ENCODE assay signal across 32 mouse cellular contexts in genomic region chr13:54683301-54683700, GRCm38 (mm10). TPM values are rescaled to one million over a fixed set of nuclear protein-coding genes. Genes with fewer than 3 reads are reported as not detected.
DNase-seq lines count a peak whose midpoint lies in the region; ATAC-seq and TF ChIP-seq lines count a peak whose summit lies in the region.
"Had no signal": no experiment of that assay in that cellular context is flagged by ENCODE, and none has a peak within 500 bp of the region (broad histone marks: within the 10 kb centered on the region; RNA-seq: fewer than 3 reads in every experiment).

No protein-coding gene starts in this region.

- H3K9me3 ChIP-seq in liver, embryonic 13.5 days (replicated peaks): no peaks in the 10 kb centered on the region
- H3K9me3 ChIP-seq in E14TG2a.4 (ENCODE audit: low read length): no peaks in the 10 kb centered on the region
- H3K9me3 ChIP-seq: embryonic facial prominence, embryonic 13.5 days; forebrain, embryonic 10.5 days; forebrain, embryonic 15.5 days; heart, embryonic 12.5 days; intestine, embryonic 15.5 days; limb, embryonic 12.5 days; midbrain, embryonic 13.5 days; neural tube, embryonic 15.5 days had no signal

- no peak overlapping the region for H3K4me3 ChIP-seq in liver, embryonic 13.5 days (replicated peaks)
- H3K4me3 ChIP-seq in E14TG2a.4 (replicated peaks; ENCODE audit: low read length): peak overlapping the region; percentile 98; the same call in 1 of the 2 replicates
- no peak overlapping the region for H3K4me3 ChIP-seq in lung, adult 2 months (replicated peaks; ENCODE audit: extremely low read depth, low read depth, low read length)
- H3K4me3 ChIP-seq: embryonic facial prominence, embryonic 13.5 days; forebrain, embryonic 15.5 days; gastrocnemius, adult 2 months; heart, embryonic 12.5 days; intestine, embryonic 15.5 days; limb, embryonic 12.5 days; midbrain, embryonic 13.5 days; neural tube, embryonic 15.5 days had no signal

- TF ChIP-seq CTCF in E14TG2a.4 (conservative IDR thresholded peaks at IDR 0.05; ENCODE audit: low read length): no peak
- TF ChIP-seq CTCF in lung, adult 2 months (IDR thresholded peaks at IDR 0.05; ENCODE audit: insufficient read depth, low read length): no peak

- no peak for ATAC-seq in cerebellum, adult (ENCODE audit: insufficient number of reproducible peaks, low FRiP score, low TSS enrichment)
- no peak for ATAC-seq in liver, embryonic 13.5 days (ENCODE audit: low read depth)
- ATAC-seq: CD4-positive, CD25-positive, alpha-beta regulatory T cell, adult 4 months; forebrain, embryonic 15.5 days; hindbrain, postnatal 0 days; intestine, embryonic 15.5 days; midbrain, embryonic 13.5 days had no signal

- peaks cover 63% of the 10 kb centered on the region for H3K36me3 ChIP-seq in liver, embryonic 13.5 days
- peaks cover 80% of the 10 kb centered on the region for H3K36me3 ChIP-seq in E14TG2a.4 (ENCODE audit: insufficient read depth, low read length)

- no peak for TF ChIP-seq POLR2A in lung, adult 2 months (IDR thresholded peaks at IDR 0.05; ENCODE audit: borderline replicate concordance, extremely low read depth, low read depth, low read length)

- peak; percentile 38 for DNase-seq in cerebellum, adult 9-11 months
- no peak for DNase-seq in liver, embryonic 13.5 days
- DNase-seq in liver: no peak
- DNase-seq in NIH3T3 (ENCODE audit: low read depth): peak; percentile 31
- DNase-seq in lung, adult 2 months: no peak
- DNase-seq: adrenal gland, postnatal 14 days; cerebellum, adult 2 months; embryo, embryonic 11 days; gastrocnemius, adult 2 months; gastrocnemius, postnatal 36 days; heart, adult 18-20 months; kidney, postnatal 25 days; lung, postnatal 36 days; retina, postnatal 1 day; right cerebral cortex, postnatal 14 days; thymus, postnatal 14 days had no signal

- no peak overlapping the region for H3K9ac ChIP-seq in liver, embryonic 13.5 days
- H3K9ac ChIP-seq: embryonic facial prominence, embryonic 13.5 days; forebrain, embryonic 15.5 days; limb, embryonic 12.5 days; liver, embryonic 14.5 days; midbrain, embryonic 13.5 days; neural tube, embryonic 15.5 days had no signal

- H3K4me1 ChIP-seq in liver, embryonic 13.5 days (replicated peaks): peaks cover 83% of the 10 kb centered on the region
- H3K4me1 ChIP-seq in E14TG2a.4 (replicated peaks; ENCODE audit: low read depth, low read length): peaks cover 75% of the 10 kb centered on the region
- peaks cover 17% of the 10 kb centered on the region for H3K4me1 ChIP-seq in lung, adult 2 months (ENCODE audit: control insufficient read depth, insufficient read depth, low read length)

- H3K27me3 ChIP-seq in liver, embryonic 13.5 days: no peaks in the 10 kb centered on the region
- H3K27me3 ChIP-seq in E14TG2a.4 (ENCODE audit: insufficient read depth, low read length): no peaks in the 10 kb centered on the region
- H3K27me3 ChIP-seq: embryonic facial prominence, embryonic 13.5 days; forebrain, embryonic 15.5 days; heart, embryonic 12.5 days; intestine, embryonic 15.5 days; limb, embryonic 12.5 days; midbrain, embryonic 13.5 days; neural tube, embryonic 15.5 days had no signal

- 92% methylated on average over 3 of the region's 3 CpGs for WGBS in liver, embryonic 13.5 days (ENCODE audit: insufficient replicate concordance)
- 91% methylated on average over 3 of the region's 3 CpGs for WGBS in lung, adult 2 months

- H3K27ac ChIP-seq in liver, embryonic 13.5 days: peak overlapping the region; percentile 75; the same call in 1 of the 2 replicates
- H3K27ac ChIP-seq: embryonic facial prominence, embryonic 13.5 days; forebrain, embryonic 10.5 days; forebrain, embryonic 15.5 days; gastrocnemius, adult 2 months; hindbrain, postnatal 0 days; intestine, embryonic 15.5 days; limb, embryonic 12.5 days; liver, embryonic 14.5 days; midbrain, embryonic 13.5 days; neural tube, embryonic 15.5 days had no signal

- H3K4me2 ChIP-seq in liver, embryonic 13.5 days: no peak overlapping the region
- H3K4me2 ChIP-seq: embryonic facial prominence, embryonic 13.5 days; forebrain, embryonic 15.5 days; heart, embryonic 12.5 days; intestine, embryonic 15.5 days; limb, embryonic 12.5 days; midbrain, embryonic 13.5 days; neural tube, embryonic 15.5 days had no signal

RNA-seq across cellular contexts. Expression of gene Rnf44, which starts 10.4 kb away (rescaled TPM):
- 23.8 and 24.5 TPM in 2 replicates for polyA plus RNA-seq in liver, embryonic 13.5 days (2015; fragmentation: Nextera tagmentation; extraction: Ambion mirVana)
- 256 and 338 TPM in 2 replicates for polyA plus RNA-seq in lung, adult 2 months (2012; rRNA removed)

RNA-seq across cellular contexts. Expression of gene Cdhr2, which starts 18.0 kb away (rescaled TPM):
- polyA plus RNA-seq in liver, embryonic 13.5 days (2015; fragmentation: Nextera tagmentation; extraction: Ambion mirVana): 7.8 and 10.5 TPM in 2 replicates
- polyA plus RNA-seq in lung, adult 2 months (2012; rRNA removed): 0.05 and 1.1 TPM in 2 replicates
- polyA plus RNA-seq: CD4-positive, CD25-positive, alpha-beta regulatory T cell, adult 4 months; embryonic facial prominence, embryonic 13.5 days; heart, postnatal 0 days; hindbrain, embryonic 11.5 days; lung, embryonic 16.5 days had no signal

Comparison
In these comparisons a context has a peak if more than half of its experiments do, and no peak if none do; other contexts are left out.
1. DNase-seq: peak in cerebellum, adult 9-11 months (single experiment) and NIH3T3 (single experiment); none in liver, embryonic 13.5 days (single experiment), liver (single experiment) and lung, adult 2 months (single experiment).
2. RNA of gene Rnf44, which starts 10.4 kb away (polyA plus RNA-seq): 256 to 338 TPM in lung, adult 2 months; 23.8 to 24.5 TPM in liver, embryonic 13.5 days; every median in the first group is over 10 times any median in the second.